Mouse (Mus musculus): Measurements from ENCODE around the gene Prps1. TPM values are rescaled to one million over a fixed set of nuclear protein-coding genes. Genes with fewer than 3 reads are reported as not detected.

Gene Prps1
- polyA plus RNA-seq (2015; fragmentation: Nextera tagmentation; extraction: Ambion mirVana): 30.6 and 32.0 TPM in 2 replicates

- Histone ChIP-seq H3K9me3 (replicated peaks; ENCODE audit: control insufficient read depth, low read length) (no peaks in the 10 kb centered on the region), H3K9ac (ENCODE audit: low read length) (peak within 1 kb of the TSS; percentile 65), H3K27ac (ENCODE audit: low read length) (no peak within 1 kb of the TSS), H3K27me3 (ENCODE audit: control insufficient read depth, insufficient read depth, low read length) (no peaks in the 10 kb centered on the region; the same call in 1 of the 2 replicates), H3K4me2 (ENCODE audit: low read depth, low read length) (peak within 1 kb of the TSS; percentile 67), H3K36me3 (ENCODE audit: control insufficient read depth, insufficient read depth, low read length) (no peaks in the 10 kb centered on the region), H3K4me1 (ENCODE audit: control insufficient read depth, insufficient read depth, low read length) (no peaks in the 10 kb centered on the region), H3K4me3 (replicated peaks; ENCODE audit: low read length) (peak within 1 kb of the TSS; percentile 59)
- WGBS: 16% methylated on average over 26 of the region's 26 CpGs
- ATAC-seq (ENCODE audit: insufficient read depth, low FRiP score): peak; percentile 95
These were observed at the start of gene Prps1 for GRCm38 (mm10) chrX:140456279-140456731. TSS of gene Prps1 (plus strand) at chrX:140456613.

DNA sequence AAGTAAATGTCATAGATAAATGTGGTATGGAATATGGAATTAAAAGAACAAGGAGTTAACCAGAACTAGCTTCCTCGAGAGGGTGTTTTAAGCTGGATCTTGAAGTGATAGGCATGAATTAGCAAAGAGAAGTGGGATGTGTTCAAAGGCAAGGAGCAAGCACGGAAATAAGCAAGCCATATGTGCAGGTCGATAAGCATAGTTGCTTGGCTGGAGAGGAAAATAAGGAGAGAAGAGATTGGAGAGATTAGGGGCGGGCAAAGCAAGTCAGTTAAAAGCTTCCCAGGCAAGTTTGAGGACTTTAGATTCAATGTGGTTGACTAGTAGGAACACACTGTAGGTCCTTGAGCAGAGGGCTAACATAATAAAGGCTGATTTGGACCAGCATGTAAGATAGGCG lies 48.8 kb upstream of the Prps1 start:
- H3K4me3 ChIP-seq (replicated peaks; ENCODE audit: low read length): no peak overlapping the region
- no peak overlapping the region for H3K27ac ChIP-seq (ENCODE audit: low read length)
- H3K4me2 ChIP-seq (ENCODE audit: low read depth, low read length): no peak overlapping the region
- no peaks in the 10 kb centered on the region; the same call in 1 of the 2 replicates for H3K27me3 ChIP-seq (ENCODE audit: control insufficient read depth, insufficient read depth, low read length)
- no peak overlapping the region for H3K9ac ChIP-seq (ENCODE audit: low read length)
- no peaks in the 10 kb centered on the region for H3K36me3 ChIP-seq (ENCODE audit: control insufficient read depth, insufficient read depth, low read length)
- H3K9me3 ChIP-seq (replicated peaks; ENCODE audit: control insufficient read depth, low read length): no peaks in the 10 kb centered on the region
- no peak for ATAC-seq (ENCODE audit: insufficient read depth, low FRiP score)
- WGBS: 74% methylated on average over 5 of the region's 5 CpGs
- no peaks in the 10 kb centered on the region for H3K4me1 ChIP-seq (ENCODE audit: control insufficient read depth, insufficient read depth, low read length)

DNA sequence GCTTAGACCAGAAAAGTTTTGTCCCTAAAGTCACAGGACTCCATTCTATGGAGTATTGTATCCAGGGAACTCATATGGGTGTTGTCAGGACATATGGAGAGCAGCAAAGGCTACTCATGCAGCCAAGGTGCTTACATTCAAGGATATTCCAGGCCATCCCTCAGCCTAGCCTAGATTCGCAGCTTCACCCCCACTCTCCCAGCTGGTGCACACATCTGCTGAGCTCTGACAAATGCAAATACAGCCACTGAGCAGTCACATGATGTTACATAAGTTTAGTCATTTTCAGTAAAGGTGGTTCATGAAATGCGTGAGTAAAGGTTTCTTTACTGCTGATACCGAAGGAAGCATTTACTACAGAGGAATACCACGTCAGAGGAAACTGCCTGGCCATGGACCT lies 37.9 kb upstream of the Prps1 start:
- H3K27me3 ChIP-seq (ENCODE audit: control insufficient read depth, insufficient read depth, low read length): no peaks in the 10 kb centered on the region; the same call in 1 of the 2 replicates

GRCm38 (mm10) chrX:140427124-140427523 lies 29.3 kb upstream of the Prps1 start:
- ATAC-seq (ENCODE audit: insufficient read depth, low FRiP score): no peak
- Histone ChIP-seq H3K4me3 (replicated peaks; ENCODE audit: low read length) (no peak overlapping the region), H3K27me3 (ENCODE audit: control insufficient read depth, insufficient read depth, low read length) (no peaks in the 10 kb centered on the region; the same call in 1 of the 2 replicates), H3K36me3 (ENCODE audit: control insufficient read depth, insufficient read depth, low read length) (no peaks in the 10 kb centered on the region), H3K27ac (ENCODE audit: low read length) (no peak overlapping the region), H3K9ac (ENCODE audit: low read length) (no peak overlapping the region), H3K4me1 (ENCODE audit: control insufficient read depth, insufficient read depth, low read length) (no peaks in the 10 kb centered on the region), H3K9me3 (replicated peaks; ENCODE audit: control insufficient read depth, low read length) (no peaks in the 10 kb centered on the region), H3K4me2 (ENCODE audit: low read depth, low read length) (no peak overlapping the region)
- 74% methylated on average over 4 of the region's 4 CpGs for WGBS

More for the DNA sequence above, 37.9 kb upstream of the Prps1 start:
- Histone ChIP-seq H3K4me3 (replicated peaks; ENCODE audit: low read length) (no peak overlapping the region), H3K9ac (ENCODE audit: low read length) (no peak overlapping the region), H3K36me3 (ENCODE audit: control insufficient read depth, insufficient read depth, low read length) (no peaks in the 10 kb centered on the region), H3K27ac (ENCODE audit: low read length) (no peak overlapping the region), H3K4me1 (ENCODE audit: control insufficient read depth, insufficient read depth, low read length) (no peaks in the 10 kb centered on the region), H3K4me2 (ENCODE audit: low read depth, low read length) (no peak overlapping the region), H3K9me3 (replicated peaks; ENCODE audit: control insufficient read depth, low read length) (no peaks in the 10 kb centered on the region)
- 80% methylated on average over 4 of the region's 4 CpGs for WGBS
- ATAC-seq (ENCODE audit: insufficient read depth, low FRiP score): no peak

- H3K9ac ChIP-seq (ENCODE audit: low read length): no peak overlapping the region
- 71% methylated on average over 8 of the region's 8 CpGs for WGBS
- no peak overlapping the region for H3K4me2 ChIP-seq (ENCODE audit: low read depth, low read length)
- H3K9me3 ChIP-seq (replicated peaks; ENCODE audit: control insufficient read depth, low read length): no peaks in the 10 kb centered on the region
- no peak overlapping the region for H3K4me3 ChIP-seq (replicated peaks; ENCODE audit: low read length)
- H3K27ac ChIP-seq (ENCODE audit: low read length): no peak overlapping the region
- no peaks in the 10 kb centered on the region; the same call in 1 of the 2 replicates for H3K27me3 ChIP-seq (ENCODE audit: control insufficient read depth, insufficient read depth, low read length)
- H3K36me3 ChIP-seq (ENCODE audit: control insufficient read depth, insufficient read depth, low read length): no peaks in the 10 kb centered on the region
- no peak for ATAC-seq (ENCODE audit: insufficient read depth, low FRiP score)
- no peaks in the 10 kb centered on the region for H3K4me1 ChIP-seq (ENCODE audit: control insufficient read depth, insufficient read depth, low read length)
These were observed 28.2 kb upstream of the Prps1 start for GRCm38 (mm10) chrX:140428252-140428651.

- Histone ChIP-seq H3K9ac (ENCODE audit: low read length) (no peak overlapping the region), H3K9me3 (replicated peaks; ENCODE audit: control insufficient read depth, low read length) (no peaks in the 10 kb centered on the region), H3K36me3 (ENCODE audit: control insufficient read depth, insufficient read depth, low read length) (no peaks in the 10 kb centered on the region), H3K4me2 (ENCODE audit: low read depth, low read length) (no peak overlapping the region), H3K4me3 (replicated peaks; ENCODE audit: low read length) (no peak overlapping the region), H3K27ac (ENCODE audit: low read length) (no peak overlapping the region), H3K27me3 (ENCODE audit: control insufficient read depth, insufficient read depth, low read length) (no peaks in the 10 kb centered on the region; the same call in 1 of the 2 replicates), H3K4me1 (ENCODE audit: control insufficient read depth, insufficient read depth, low read length) (no peaks in the 10 kb centered on the region)
- no peak for ATAC-seq (ENCODE audit: insufficient read depth, low FRiP score)
- WGBS: 73% methylated on average over 5 of the region's 5 CpGs
These were observed 26.4 kb upstream of the Prps1 start for GRCm38 (mm10) chrX:140429985-140430384.

GRCm38 (mm10) chrX:140430506-140430905 lies 25.9 kb upstream of the Prps1 start:
- Histone ChIP-seq H3K27me3 (ENCODE audit: control insufficient read depth, insufficient read depth, low read length) (no peaks in the 10 kb centered on the region; the same call in 1 of the 2 replicates), H3K4me2 (ENCODE audit: low read depth, low read length) (no peak overlapping the region), H3K36me3 (ENCODE audit: control insufficient read depth, insufficient read depth, low read length) (no peaks in the 10 kb centered on the region), H3K27ac (ENCODE audit: low read length) (no peak overlapping the region), H3K4me1 (ENCODE audit: control insufficient read depth, insufficient read depth, low read length) (no peaks in the 10 kb centered on the region), H3K9ac (ENCODE audit: low read length) (no peak overlapping the region), H3K9me3 (replicated peaks; ENCODE audit: control insufficient read depth, low read length) (no peaks in the 10 kb centered on the region), H3K4me3 (replicated peaks; ENCODE audit: low read length) (no peak overlapping the region)
- 82% methylated on average over 12 of the region's 12 CpGs for WGBS
- ATAC-seq (ENCODE audit: insufficient read depth, low FRiP score): no peak

DNA sequence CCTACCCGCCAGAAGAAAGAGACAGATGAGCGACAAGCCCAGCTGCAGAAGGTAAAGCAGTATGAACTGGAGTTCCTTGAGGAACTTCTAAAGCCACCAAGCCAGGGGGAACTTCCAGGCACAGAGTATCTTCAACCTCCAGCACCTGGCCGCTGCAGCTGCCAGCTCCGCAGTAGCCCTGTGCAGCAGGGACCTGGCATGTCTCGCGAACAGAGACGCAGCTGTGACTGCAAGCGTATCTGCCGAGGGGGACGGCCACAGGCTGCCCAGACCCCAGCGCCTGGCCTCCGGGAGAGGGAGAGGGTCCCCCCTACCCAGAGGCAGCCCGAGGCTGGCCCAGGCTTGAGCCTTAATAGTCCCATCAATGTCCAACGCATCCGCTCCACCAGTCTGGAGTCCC lies 24.4 kb upstream of the Prps1 start:
- H3K4me3 ChIP-seq (replicated peaks; ENCODE audit: low read length): no peak overlapping the region
- H3K9ac ChIP-seq (ENCODE audit: low read length): no peak overlapping the region
- H3K4me2 ChIP-seq (ENCODE audit: low read depth, low read length): no peak overlapping the region
- no peaks in the 10 kb centered on the region for H3K36me3 ChIP-seq (ENCODE audit: control insufficient read depth, insufficient read depth, low read length)
- H3K4me1 ChIP-seq (ENCODE audit: control insufficient read depth, insufficient read depth, low read length): no peaks in the 10 kb centered on the region
- H3K27ac ChIP-seq (ENCODE audit: low read length): no peak overlapping the region
- H3K27me3 ChIP-seq (ENCODE audit: control insufficient read depth, insufficient read depth, low read length): no peaks in the 10 kb centered on the region; the same call in 1 of the 2 replicates
- ATAC-seq (ENCODE audit: insufficient read depth, low FRiP score): no peak
- 85% methylated on average over 15 of the region's 15 CpGs for WGBS
- no peaks in the 10 kb centered on the region for H3K9me3 ChIP-seq (replicated peaks; ENCODE audit: control insufficient read depth, low read length)

DNA sequence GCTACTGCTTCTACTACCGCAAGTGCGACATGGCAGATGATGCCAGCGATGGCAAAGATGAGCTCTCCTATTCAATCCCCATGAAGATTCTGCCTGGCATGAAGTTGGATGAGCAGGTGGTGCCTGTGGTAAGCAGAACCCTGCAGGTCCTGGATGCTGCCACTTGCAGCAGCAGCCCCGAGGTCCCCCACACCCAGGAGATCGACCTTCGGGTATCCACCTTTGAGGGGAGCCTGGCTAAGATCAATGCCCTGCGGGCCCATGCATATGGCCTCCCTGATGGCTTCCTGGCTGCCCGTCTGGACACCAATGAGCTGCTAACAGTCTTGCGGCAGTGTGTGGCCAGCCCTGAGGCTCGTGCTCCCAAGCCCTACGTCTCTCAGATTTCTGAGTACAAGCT lies 23.6 kb upstream of the Prps1 start:
- H3K9me3 ChIP-seq (replicated peaks; ENCODE audit: control insufficient read depth, low read length): no peaks in the 10 kb centered on the region
- H3K4me3 ChIP-seq (replicated peaks; ENCODE audit: low read length): no peak overlapping the region
- H3K36me3 ChIP-seq (ENCODE audit: control insufficient read depth, insufficient read depth, low read length): no peaks in the 10 kb centered on the region
- H3K4me1 ChIP-seq (ENCODE audit: control insufficient read depth, insufficient read depth, low read length): no peaks in the 10 kb centered on the region
- no peak overlapping the region for H3K9ac ChIP-seq (ENCODE audit: low read length)
- H3K27ac ChIP-seq (ENCODE audit: low read length): no peak overlapping the region
- no peak overlapping the region for H3K4me2 ChIP-seq (ENCODE audit: low read depth, low read length)
- 85% methylated on average over 11 of the region's 11 CpGs for WGBS
- H3K27me3 ChIP-seq (ENCODE audit: control insufficient read depth, insufficient read depth, low read length): no peaks in the 10 kb centered on the region; the same call in 1 of the 2 replicates
- no peak for ATAC-seq (ENCODE audit: insufficient read depth, low FRiP score)
